10 mouse cellular contexts compared by ENCODE assay signal in the genomic region with DNA sequence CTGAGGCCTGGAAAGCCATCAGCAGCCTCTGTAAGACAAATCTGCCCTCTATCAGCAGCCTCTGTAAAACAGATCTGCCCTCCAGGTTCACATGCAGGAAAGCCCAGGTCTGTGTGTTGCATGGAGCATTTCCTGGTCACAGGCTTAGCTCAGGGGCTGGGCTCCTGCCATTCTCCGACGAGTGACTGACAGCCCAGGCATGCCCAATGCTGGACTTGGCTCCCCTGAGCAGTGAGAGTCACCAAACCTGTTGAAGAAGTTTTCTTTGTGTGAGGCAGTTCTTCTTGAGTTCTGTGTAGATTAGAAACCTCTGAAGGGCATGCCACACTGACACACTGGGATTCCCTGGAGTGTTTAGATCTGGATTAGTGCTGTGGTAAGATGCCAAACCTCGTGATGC. TPM values are rescaled to one million over a fixed set of nuclear protein-coding genes. Genes with fewer than 3 reads are reported as not detected.
DNase-seq lines count a peak whose midpoint lies in the region; ATAC-seq and TF ChIP-seq lines count a peak whose summit lies in the region.
"Had no signal": no experiment of that assay in that cellular context is flagged by ENCODE, and none has a peak within 500 bp of the region (broad histone marks: within the 10 kb centered on the region; RNA-seq: fewer than 3 reads in every experiment).

No protein-coding gene starts in this region.

- H3K9me3 ChIP-seq in embryonic facial prominence, embryonic 15.5 days (replicated peaks), result no peaks in the 10 kb centered on the region
- H3K9me3 ChIP-seq in liver, embryonic 14.5 days (ENCODE audit: control insufficient read depth, low read length), result no peaks in the 10 kb centered on the region
- H3K9me3 ChIP-seq in midbrain, embryonic 10.5 days (replicated peaks), result no peaks in the 10 kb centered on the region
- H3K9me3 ChIP-seq: hindbrain, embryonic 10.5 days had no signal

- no peak for TF ChIP-seq EP300 in liver, embryonic 14.5 days (IDR thresholded peaks at IDR 0.05; ENCODE audit: low read depth)

- TF ChIP-seq CTCF in liver, embryonic 14.5 days (IDR thresholded peaks at IDR 0.05; ENCODE audit: low read depth), result no peak

- peak overlapping the region; percentile 73 for H3K27ac ChIP-seq in embryonic facial prominence, embryonic 15.5 days (replicated peaks)
- H3K27ac ChIP-seq in liver, embryonic 14.5 days, result peak overlapping the region; percentile 94
- no peak overlapping the region for H3K27ac ChIP-seq in midbrain, embryonic 10.5 days (replicated peaks)

- H3K4me3 ChIP-seq in embryonic facial prominence, embryonic 15.5 days (replicated peaks), result no peak overlapping the region
- no peak overlapping the region for H3K4me3 ChIP-seq in liver, embryonic 14.5 days (ENCODE audit: insufficient read depth in 1 of 2, low read depth in 2 of 2, low read length in 2 of 2)
- no peak overlapping the region for H3K4me3 ChIP-seq in midbrain, embryonic 10.5 days
- H3K4me3 ChIP-seq: hindbrain, embryonic 10.5 days had no signal

- H3K9ac ChIP-seq in embryonic facial prominence, embryonic 15.5 days, result no peak overlapping the region
- peak overlapping the region; percentile 32 for H3K9ac ChIP-seq in liver, embryonic 14.5 days (replicated peaks)

- peaks cover 19% of the 10 kb centered on the region for H3K4me1 ChIP-seq in embryonic facial prominence, embryonic 15.5 days
- H3K4me1 ChIP-seq in liver, embryonic 14.5 days (replicated peaks; ENCODE audit: control insufficient read depth in 2 of 2, insufficient read depth in 2 of 2, low read length in 1 of 2), result peaks cover 88 to 92% of the 10 kb centered on the region in 2 experiments
- H3K4me1 ChIP-seq in midbrain, embryonic 10.5 days, result no peaks in the 10 kb centered on the region; the same call in 1 of the 2 replicates

- no peaks in the 10 kb centered on the region for H3K36me3 ChIP-seq in embryonic facial prominence, embryonic 15.5 days
- no peaks in the 10 kb centered on the region for H3K36me3 ChIP-seq in liver, embryonic 14.5 days (replicated peaks; ENCODE audit: control insufficient read depth, insufficient read depth, low read depth)
- no peaks in the 10 kb centered on the region for H3K36me3 ChIP-seq in midbrain, embryonic 10.5 days
- H3K36me3 ChIP-seq: hindbrain, embryonic 10.5 days had no signal

- H3K27me3 ChIP-seq in embryonic facial prominence, embryonic 15.5 days, result no peaks in the 10 kb centered on the region
- no peaks in the 10 kb centered on the region for H3K27me3 ChIP-seq in liver, embryonic 14.5 days (ENCODE audit: control insufficient read depth, insufficient read depth, low read length)
- no peaks in the 10 kb centered on the region for H3K27me3 ChIP-seq in midbrain, embryonic 10.5 days (ENCODE audit: low read depth, poor library complexity, severe bottlenecking)

- DNase-seq in kidney, adult 11 months, result peak; percentile 11
- no peak for DNase-seq in kidney, adult 9 months
- DNase-seq in 416B (ENCODE audit: low read depth), result peak; percentile 40
- DNase-seq in liver, embryonic 14.5 days (ENCODE audit: low read depth in 3 of 3, low spot score in 3 of 3), result no peak
- DNase-seq in midbrain, embryonic 10.5 days (ENCODE audit: low spot score), result no peak
- DNase-seq in adrenal gland, postnatal 36 days, result no peak
- DNase-seq: midbrain, embryonic 14.5 days had no signal

- WGBS in embryonic facial prominence, embryonic 15.5 days, result 35% methylated on average over 3 of the region's 3 CpGs
- 41% methylated on average over 3 of the region's 3 CpGs for WGBS in liver, embryonic 14.5 days (ENCODE audit: insufficient replicate concordance)
- WGBS in midbrain, embryonic 10.5 days, result 37% methylated on average over 3 of the region's 3 CpGs

- no peak overlapping the region for H3K4me2 ChIP-seq in embryonic facial prominence, embryonic 15.5 days (replicated peaks)
- no peak overlapping the region for H3K4me2 ChIP-seq in liver, embryonic 14.5 days (ENCODE audit: low read depth)

- ATAC-seq in embryonic facial prominence, embryonic 15.5 days (ENCODE audit: insufficient number of reproducible peaks, low FRiP score, low TSS enrichment, low read depth), result peak; percentile 62; the same call in 1 of the 2 replicates
- no peak for ATAC-seq in liver, embryonic 14.5 days (ENCODE audit: insufficient read depth)
- no peak for ATAC-seq in erythroblast, adult 5-6 weeks (replicated peaks; ENCODE audit: low FRiP score, poor library complexity, severe bottlenecking)

RNA-seq across cellular contexts. Expression of a gene that starts 57.3 kb away (rescaled TPM):
- polyA plus RNA-seq in embryonic facial prominence, embryonic 15.5 days (2015; fragmentation: Nextera tagmentation; extraction: Ambion mirVana), result 62.5 and 64.5 TPM in 2 replicates
- 8.3 and 11.9 TPM in 2 replicates for polyA plus RNA-seq in liver, embryonic 14.5 days (2012; rRNA removed)
- 9.0 and 13.4 TPM in 2 replicates for polyA plus RNA-seq in liver, embryonic 14.5 days (2014; fragmentation: Nextera tagmentation; extraction: Ambion mirVana)
- polyA plus RNA-seq in midbrain, embryonic 10.5 days (2016; fragmentation: Nextera tagmentation; extraction: Ambion mirVana), result 17.9 and 19.4 TPM in 2 replicates
- total RNA-seq in adrenal gland, postnatal 36 days (2021), result 10 to 100 TPM; 26.8 to 56.0 TPM
- 20.1 and 24.0 TPM in 2 replicates for total RNA-seq in erythroblast, adult 5-6 weeks (2015; ENCODE audit: low replicate concordance)
- total RNA-seq in erythroblast, adult 5-6 weeks (2017; ENCODE audit: low replicate concordance), result 21.0 and 25.6 TPM in 2 replicates

Comparison
In these comparisons a context has a peak if more than half of its experiments do, and no peak if none do; other contexts are left out.
1. DNase-seq: peak in kidney, adult 11 months (single experiment) and 416B (single experiment); none in kidney, adult 9 months (single experiment), liver, embryonic 14.5 days (0 of 3), midbrain, embryonic 10.5 days (single experiment) and adrenal gland, postnatal 36 days (0 of 2).